Mouse (Mus musculus): Measurements from ENCODE around the gene Napb. TPM values are rescaled to one million over a fixed set of nuclear protein-coding genes. Genes with fewer than 3 reads are reported as not detected.
"Not testable (repeated sequence)": the region's sequence is repeated elsewhere in the genome, so short reads cannot be mapped to it uniquely, and the experiment has no call there.

The Napb gene
- total RNA-seq (2022), result 1 to 10 TPM; 1.3 to 2.2 (median 1.4) TPM

DNA sequence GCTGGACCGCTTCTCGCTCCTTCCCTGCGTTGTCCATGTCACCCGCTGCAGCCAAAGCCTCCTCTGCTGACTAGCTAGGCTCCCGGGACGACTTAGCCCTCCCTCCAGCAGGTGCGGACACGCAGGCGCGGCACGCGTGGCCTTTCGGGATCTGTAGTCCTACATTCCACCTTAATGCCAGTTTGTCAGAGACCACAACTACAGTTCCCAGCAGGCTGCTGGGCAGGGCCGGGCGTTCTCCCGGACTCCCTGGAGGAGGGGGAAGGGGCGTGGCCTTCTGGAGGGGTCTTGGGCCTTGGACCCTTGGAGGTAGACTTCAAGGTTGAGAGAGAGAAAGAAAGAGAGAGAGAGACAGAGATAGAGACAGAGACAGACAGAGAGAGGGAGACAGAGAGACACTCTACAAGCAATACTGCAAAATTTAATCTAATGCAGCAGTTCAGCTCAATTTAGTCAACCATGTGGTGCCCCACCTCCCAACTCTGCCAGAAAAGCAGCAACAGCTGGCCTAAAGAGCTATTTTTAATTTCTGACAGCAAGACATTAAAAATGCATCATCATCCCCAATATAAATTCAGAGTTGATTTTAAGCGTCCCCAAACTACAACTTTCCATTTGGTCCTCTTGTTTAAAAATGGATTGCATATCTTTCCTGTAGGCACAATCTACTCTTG is at the start of gene Napb:
Napb (minus strand) TSS at position 141 of the 674 bp plus-strand sequence.
- DNase-seq (ENCODE audit: low spot score), result peak; percentile 95

- DNase-seq (ENCODE audit: low spot score), result no peak
Observed at GRCm38 (mm10) chr2:148781709-148782108, 49.4 kb upstream of the Napb start, which contains the start of gene 8030411F24Rik. Gene 8030411F24Rik (plus strand): TSS chr2:148782009.

DNA sequence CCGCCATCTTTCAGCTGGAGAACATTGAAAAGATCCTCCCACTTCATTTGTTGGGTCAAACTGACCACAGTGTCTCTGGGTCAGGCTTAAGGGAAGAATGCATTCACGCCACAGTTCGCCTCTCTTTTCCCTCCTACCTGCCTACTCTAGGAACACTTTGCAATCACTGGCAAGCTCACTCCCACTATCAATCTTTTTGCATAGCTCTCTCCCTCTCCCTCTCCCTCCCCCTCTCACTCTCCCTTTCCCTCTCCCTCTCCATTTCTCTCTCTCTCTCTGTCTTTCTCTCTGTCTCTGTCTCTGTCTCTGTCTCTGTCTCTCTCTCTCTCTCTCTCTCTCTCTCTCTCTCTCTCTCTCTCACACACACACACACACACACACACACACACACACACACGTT is 39.1 kb upstream of the Napb start, which contains the start of gene Cst11:
Cst11 (minus strand) TSS at position 101 of the 400 bp plus-strand sequence.
- not testable (repeated sequence) for DNase-seq (ENCODE audit: low spot score)

DNA sequence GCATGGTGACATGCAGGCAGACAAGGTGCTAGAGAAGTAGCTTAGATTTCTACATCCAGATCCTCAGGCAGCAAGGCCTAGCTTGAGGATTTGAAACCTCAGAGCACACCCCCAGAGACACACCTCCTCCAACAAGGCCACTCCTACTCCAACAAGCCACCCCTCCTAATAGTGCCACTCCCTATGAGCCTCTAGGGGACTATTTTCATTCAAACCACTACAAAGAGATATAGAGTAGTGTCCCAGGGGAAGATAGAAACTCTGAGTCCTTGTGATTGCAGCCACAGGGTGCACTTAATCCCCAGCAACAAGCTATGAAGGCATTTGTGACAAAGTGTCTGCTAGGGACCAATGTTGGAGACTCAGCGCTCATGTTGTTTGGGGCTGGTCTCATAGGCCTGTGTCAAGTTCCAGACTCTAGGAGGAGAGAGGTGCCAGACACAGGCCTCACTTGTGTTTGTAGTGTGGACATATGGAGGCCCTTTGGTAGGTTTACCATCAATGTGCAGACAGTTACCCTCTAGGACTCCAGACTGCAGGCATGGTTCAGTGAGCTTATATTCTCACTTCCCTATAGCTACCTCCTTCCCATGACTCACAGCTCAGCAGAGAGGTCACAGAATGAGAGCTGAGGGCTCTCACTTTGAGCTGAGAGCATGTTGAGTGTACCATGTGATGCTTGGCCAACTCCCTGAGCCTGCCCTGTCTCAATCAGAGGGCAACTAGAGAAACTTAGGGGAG is 31.6 kb upstream of the Napb start:
- no peak for DNase-seq (ENCODE audit: low spot score)

- DNase-seq (ENCODE audit: low spot score), result no peak
Observed at GRCm38 (mm10) chr2:148754310-148754846, 22.1 kb upstream of the Napb start.

DNA sequence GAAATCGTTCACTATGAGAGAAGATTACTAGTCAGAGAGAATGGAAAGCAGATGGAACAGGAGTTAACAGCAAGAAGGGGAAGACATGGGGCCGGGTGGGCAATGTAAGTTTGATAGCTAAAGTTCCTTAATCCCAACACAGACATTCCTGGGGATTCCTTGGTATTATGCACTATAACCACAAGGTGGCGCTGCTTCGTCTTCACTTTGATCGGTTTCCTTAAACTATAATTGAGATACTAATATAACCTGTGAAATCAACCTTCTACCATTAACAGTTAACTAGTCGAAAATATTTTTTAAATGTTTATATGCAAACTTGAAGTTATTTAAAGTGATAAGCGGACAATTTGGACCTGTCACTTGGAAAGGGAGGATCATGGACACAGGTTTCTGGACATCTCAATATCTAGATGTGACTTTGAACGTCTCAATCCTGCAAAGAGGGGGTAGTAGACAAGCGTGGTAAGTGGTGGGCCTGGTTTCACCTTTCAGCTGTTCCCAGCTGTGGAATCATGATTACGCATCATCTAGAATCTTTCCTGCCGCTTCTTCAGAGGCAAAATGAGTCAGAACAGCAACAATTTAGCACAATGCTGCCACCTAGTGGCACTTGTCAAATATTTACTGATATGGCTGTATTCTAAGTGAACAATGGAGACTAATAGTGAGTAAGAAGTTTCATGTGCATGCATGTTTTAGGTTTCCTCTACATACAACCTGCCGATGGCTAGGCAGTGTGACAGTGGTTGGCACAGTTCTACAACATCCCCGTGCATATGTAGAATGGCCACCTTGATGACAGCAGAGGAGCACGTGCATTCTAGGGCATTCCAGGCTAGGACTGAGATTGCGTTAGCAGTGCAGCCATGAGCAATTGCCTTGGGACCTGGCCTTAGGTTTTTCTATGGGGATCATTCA is 19.9 kb upstream of the Napb start:
- peak; percentile 72 for DNase-seq (ENCODE audit: low spot score)

DNA sequence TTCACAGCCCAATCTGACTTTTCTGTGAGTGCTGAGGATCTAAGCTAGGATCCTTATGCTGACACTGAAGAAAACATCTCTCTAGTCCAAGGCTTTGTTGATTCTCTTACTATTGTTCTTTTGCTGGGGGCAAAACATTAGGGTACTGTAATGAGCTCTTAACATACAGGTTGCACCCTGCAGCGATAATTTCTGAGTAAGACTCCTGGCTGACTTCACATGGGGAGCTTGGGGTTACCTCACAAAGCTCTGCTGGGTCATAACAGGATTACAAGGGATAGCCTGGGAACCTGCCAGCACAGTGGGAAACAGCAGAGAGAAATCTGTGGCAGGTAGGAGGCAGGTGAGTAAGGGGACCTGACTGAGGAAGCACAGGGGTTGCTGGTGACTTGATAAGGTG is 17.8 kb upstream of the Napb start, which contains the start of gene Cstl1:
Cstl1 (plus strand) TSS at position 301 of the 400 bp plus-strand sequence.
- DNase-seq (ENCODE audit: low spot score), result no peak

GRCm38 (mm10) chr2:148743846-148744407 is 11.7 kb upstream of the Napb start:
- no peak for DNase-seq (ENCODE audit: low spot score)

- no peak for DNase-seq (ENCODE audit: low spot score)
Observed at GRCm38 (mm10) chr2:148743001-148743400, 10.7 kb upstream of the Napb start.

GRCm38 (mm10) chr2:148731614-148732326 is 497 bp downstream of the Napb start:
- peak; percentile 24 for DNase-seq (ENCODE audit: low spot score)

GRCm38 (mm10) chr2:148719271-148719995 is 12.8 kb downstream of the Napb start:
- DNase-seq (ENCODE audit: low spot score), result no peak

DNA sequence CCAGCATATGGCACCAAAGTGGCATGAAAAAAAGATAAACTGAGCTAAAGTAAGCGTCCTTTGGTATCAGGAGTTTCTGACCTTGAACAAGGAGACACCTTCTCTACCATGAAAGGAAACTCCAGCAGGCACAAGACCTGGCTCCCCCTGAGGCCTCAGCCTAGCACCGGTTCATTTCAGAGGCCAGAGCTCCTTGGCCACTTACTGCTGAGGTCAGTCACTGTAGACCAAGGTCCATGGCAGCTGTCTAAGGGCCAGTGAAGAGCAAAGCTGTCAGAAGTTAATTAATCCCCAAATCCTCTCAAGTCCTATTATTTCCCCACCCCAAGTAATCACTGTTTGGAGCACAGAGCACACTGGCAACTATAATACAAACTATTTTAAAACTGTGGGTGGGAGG is 15.2 kb downstream of the Napb start:
- no peak for DNase-seq (ENCODE audit: low spot score)

DNA sequence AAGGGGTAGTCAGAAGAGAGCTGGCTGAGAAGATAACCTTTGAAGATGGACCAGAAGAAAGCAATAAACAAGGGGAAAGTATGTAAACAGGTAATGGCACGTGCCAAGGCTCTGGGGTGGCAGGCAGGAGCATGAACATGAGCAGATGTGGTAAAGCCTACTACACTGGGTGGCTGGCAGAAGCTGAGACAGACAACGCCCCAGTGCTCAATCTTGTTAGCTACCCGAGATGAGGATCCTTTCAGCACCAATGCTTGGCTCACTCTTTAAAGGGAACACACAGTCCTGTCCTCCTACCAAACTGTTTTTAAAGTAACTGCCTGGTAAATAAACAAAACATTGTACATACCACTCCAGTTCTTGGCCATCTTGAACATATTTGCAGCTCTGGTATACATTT is 19.9 kb downstream of the Napb start:
- no peak for DNase-seq (ENCODE audit: low spot score)

DNA sequence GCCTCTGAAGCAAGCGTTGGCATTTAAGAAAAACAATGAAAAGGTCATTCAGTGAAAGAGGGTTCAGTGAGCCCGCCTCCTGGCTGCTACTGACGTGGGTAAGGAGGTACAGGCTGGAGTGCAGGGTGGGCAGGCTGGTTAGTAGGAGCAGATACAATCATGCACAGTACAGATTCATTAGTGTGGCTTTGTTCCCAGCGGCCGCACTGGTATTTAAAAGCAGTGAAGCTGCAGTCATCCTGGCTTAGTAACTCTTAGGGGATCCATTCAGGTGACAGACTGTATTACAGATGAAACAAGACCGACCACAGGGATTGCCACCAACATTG is 25.1 kb downstream of the Napb start:
- DNase-seq (ENCODE audit: low spot score), result no peak

DNA sequence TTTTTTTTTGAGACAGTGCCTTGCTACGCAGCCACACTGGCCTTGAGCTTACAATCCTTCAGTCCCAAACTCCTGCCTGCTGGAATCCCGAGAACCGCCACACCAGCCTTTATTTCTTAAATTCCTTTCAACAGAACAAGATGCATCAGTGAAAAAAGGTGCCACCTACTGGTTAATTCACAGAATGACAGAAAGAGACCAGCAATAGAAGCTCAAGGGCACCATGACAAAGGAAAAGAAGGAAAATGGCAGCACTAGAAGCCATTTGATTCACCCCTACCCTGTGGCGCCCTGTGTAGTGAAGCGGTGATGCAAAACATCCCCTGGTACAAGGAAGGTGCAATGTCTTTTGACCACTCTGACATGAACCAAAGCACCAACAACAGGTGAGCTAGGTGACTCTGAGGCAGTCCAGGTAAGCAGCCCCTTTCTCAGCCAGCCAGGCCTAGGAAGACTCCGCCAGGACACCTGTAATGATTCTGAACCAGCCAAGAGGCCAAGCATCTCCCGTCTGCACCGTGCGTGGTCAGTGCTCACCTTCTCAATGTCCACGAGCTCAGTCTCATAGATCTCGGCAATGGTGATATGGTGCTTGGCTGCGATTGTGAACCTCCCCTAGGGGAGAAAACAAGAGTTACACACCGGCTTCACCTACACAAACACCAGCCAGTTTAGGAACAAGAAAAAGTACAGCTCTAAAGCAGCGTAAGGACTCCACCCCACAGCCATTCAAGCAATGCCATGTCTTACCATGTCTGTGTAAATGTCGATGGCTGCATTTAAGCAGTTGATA is 25.7 kb downstream of the Napb start:
- peak; percentile 28 for DNase-seq (ENCODE audit: low spot score)

DNA sequence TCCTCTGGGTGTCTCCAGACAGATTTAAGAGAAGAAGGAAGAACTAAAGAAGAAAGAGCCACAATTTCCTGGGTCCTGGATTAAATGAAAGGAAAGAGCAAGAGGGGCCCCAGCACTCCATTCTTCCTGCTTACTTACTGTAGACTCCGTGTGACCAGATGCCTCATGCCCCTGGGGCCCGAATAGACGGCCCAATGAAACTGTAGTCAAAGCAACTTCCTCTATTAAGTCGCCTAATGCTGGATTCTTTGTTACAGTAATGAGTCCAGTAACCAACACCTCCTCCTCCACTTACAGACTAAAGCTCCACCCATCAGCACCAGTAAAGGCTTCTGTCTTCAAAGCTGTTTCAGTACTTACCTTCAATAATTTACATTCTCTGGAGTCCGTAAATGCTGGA is 33.7 kb downstream of the Napb start:
- DNase-seq (ENCODE audit: low spot score), result no peak

GRCm38 (mm10) chr2:148690781-148691180 is 41.5 kb downstream of the Napb start:
- no peak for DNase-seq (ENCODE audit: low spot score)

DNA sequence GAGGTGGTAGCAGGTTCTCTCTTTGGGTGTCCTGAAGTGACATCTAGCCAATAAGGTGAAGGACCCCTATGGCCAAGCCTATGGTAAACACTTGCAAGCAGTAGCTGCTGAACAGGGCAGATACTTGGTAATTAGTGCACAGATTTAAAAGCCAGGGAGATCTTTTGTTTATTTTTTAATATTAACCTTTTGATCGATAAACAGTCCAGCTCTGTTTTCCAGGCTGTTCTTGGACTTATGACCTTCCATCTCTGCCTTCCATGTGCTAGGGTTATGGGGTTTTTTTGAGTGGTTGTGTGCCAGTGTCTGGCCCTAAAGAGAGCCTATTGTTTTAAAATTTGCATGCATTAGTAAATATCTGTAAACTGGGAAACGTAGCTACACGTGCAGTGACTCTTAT is 42.0 kb downstream of the Napb start:
- DNase-seq (ENCODE audit: low spot score), result no peak

GRCm38 (mm10) chr2:148689444-148690140 is 42.7 kb downstream of the Napb start:
- DNase-seq (ENCODE audit: low spot score), result no peak

Measured in heart, adult 8-10 months (tissue).